Mouse (Mus musculus): ENCODE results near the gene Slc11a2. TPM values are rescaled to one million over a fixed set of nuclear protein-coding genes. Genes with fewer than 3 reads are reported as not detected.
"Not testable (repeated sequence)": the region's sequence is repeated elsewhere in the genome, so short reads cannot be mapped to it uniquely, and the experiment has no call there.

The Slc11a2 gene
- total RNA-seq, 2 experiments from 2014 or later, result 62.0 to 67.5 TPM

DNA sequence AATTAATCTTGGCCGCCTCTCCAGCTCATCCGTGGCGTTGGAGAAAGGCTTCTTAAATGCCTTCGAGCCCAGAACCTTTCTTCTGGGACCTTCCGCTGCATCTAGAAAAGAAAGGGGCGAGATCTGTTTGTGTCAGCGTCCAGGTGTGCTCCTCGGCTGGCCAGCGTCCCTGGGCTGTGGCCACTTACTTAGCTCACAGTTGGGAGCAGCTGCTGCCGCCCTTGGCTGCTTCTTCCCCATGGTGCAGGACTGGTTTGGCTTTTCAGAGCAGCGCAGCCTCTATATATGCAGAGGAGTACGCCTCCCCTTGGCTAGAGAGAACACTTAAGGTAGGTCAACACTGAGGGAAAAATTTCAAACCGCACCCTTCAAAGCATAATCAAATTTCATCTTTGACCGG, 956 bp downstream of the Slc11a2 start:
- Histone ChIP-seq H3K4me3 (no peak overlapping the region), H3K27ac (no peak overlapping the region)
- DNase-seq (ENCODE audit: low spot score in 2 of 2), result no peak
- TF ChIP-seq CTCF (conservative IDR thresholded peaks at IDR 0.05), result no peak

GRCm38 (mm10) chr15:100422899-100423860, 1.7 kb downstream of the Slc11a2 start:
- Histone ChIP-seq H3K4me3 (peak overlapping the region; percentile 88), H3K27ac (peak overlapping the region; percentile 83)
- DNase-seq (ENCODE audit: low spot score in 2 of 2), result peak; percentile 96 to 97
- TF ChIP-seq CTCF (conservative IDR thresholded peaks at IDR 0.05), result no peak

DNA sequence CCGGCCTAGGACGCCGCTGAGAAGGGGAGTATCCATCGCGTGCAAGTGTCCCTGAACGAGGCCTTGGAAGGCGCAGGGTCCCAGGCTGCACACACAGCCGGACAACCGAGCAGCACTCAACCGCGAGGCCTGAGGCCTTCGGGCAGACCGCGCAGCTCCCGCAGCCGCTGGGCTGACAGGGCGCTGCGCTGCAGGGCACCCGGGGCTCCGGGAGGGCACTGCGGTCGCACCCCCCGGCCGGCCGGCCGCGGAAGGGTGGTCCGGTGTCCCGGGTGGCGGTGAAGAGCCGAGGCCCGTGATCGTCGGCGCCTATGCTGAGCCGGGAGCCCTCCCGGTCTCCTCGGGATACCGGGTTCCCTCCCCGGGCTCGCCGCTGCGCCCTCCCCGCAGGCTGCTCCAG, 2.4 kb downstream of the Slc11a2 start:
- peak in 1 of 2 experiments; percentile 4 for DNase-seq (ENCODE audit: low spot score in 2 of 2)
- Histone ChIP-seq H3K27ac (peak overlapping the region; percentile 83), H3K4me3 (peak overlapping the region; percentile 88)
- TF ChIP-seq CTCF (conservative IDR thresholded peaks at IDR 0.05), result no peak

DNA sequence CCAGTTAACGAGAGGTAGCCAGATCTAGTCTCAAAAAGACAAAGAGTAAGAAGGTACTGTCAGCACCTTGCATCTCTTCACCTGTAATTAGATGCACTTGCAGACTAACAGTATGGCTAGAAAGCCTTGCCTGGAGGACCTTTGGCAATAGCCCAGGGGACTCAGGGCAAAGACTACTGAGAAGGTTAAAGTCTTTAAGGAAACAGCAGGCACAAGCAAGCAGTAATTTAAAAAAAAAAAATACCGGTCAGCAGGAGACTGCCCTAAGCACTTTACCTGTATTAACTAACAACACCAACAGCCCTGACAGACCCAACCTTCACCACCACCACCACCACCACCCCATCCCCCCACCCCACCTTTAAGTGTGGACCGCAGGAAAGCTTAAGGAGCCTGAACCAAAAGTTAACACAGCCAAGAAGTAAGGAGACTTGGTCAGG, 3.1 kb downstream of the Slc11a2 start, which contains the start of gene Gm5475:
Gene Gm5475 (plus strand): TSS at position 390 of the 440 bp plus-strand sequence.
- peak within 1 kb of the TSS; percentile 88 for H3K4me3 ChIP-seq
- peak within 1 kb of the TSS; percentile 83 for H3K27ac ChIP-seq
- not testable (repeated sequence) for DNase-seq (ENCODE audit: low spot score in 2 of 2)

DNA sequence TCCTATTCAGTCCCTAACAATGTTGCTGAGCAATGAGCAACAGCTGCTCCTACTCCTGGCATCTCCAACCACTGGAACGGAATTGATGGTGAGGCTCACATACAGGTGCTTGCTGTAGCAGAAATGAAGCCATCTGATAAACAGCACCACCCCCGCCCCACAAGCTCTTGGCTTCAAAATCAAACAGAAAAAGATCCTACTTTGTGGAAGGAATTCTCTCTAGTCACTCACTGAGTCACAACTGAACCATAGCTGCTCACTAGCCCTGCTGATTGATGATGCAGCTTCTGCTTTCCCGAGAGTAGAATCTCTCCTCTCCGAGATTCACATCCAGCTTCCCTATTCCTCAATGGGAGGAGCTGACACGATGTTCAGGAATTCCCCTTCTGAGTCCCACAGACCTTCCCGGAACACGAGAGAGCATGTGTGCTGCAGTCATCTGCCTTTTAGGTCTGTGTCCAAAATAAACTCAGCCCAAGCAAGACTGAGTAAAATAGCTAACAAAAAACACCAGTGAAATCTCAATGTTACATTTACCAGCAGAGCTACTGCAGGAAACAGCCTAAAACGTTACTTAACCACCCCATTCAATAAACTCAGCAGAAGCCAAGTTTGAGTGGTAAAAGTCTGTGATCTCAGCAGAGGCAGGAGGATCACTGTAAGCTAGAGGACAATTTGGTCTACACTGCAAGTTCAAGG, 3.7 kb downstream of the Slc11a2 start:
- no peak for DNase-seq (ENCODE audit: low spot score in 2 of 2)
- TF ChIP-seq CTCF (conservative IDR thresholded peaks at IDR 0.05), result no peak
- Histone ChIP-seq H3K4me3 (peak overlapping the region; percentile 40), H3K27ac (peak overlapping the region; percentile 41; the same call in 1 of the 2 replicates)

- no peak for DNase-seq (ENCODE audit: low spot score in 2 of 2)
- H3K4me3 ChIP-seq, result no peak overlapping the region
- H3K27ac ChIP-seq, result no peak overlapping the region
- TF ChIP-seq CTCF (conservative IDR thresholded peaks at IDR 0.05), result no peak
Observed at GRCm38 (mm10) chr15:100419901-100420745, 4.7 kb downstream of the Slc11a2 start.

GRCm38 (mm10) chr15:100419311-100419710, 5.6 kb downstream of the Slc11a2 start:
- no peak overlapping the region for H3K4me3 ChIP-seq
- H3K27ac ChIP-seq, result no peak overlapping the region
- no peak for TF ChIP-seq CTCF (conservative IDR thresholded peaks at IDR 0.05)
- no peak for DNase-seq (ENCODE audit: low spot score in 2 of 2)

DNA sequence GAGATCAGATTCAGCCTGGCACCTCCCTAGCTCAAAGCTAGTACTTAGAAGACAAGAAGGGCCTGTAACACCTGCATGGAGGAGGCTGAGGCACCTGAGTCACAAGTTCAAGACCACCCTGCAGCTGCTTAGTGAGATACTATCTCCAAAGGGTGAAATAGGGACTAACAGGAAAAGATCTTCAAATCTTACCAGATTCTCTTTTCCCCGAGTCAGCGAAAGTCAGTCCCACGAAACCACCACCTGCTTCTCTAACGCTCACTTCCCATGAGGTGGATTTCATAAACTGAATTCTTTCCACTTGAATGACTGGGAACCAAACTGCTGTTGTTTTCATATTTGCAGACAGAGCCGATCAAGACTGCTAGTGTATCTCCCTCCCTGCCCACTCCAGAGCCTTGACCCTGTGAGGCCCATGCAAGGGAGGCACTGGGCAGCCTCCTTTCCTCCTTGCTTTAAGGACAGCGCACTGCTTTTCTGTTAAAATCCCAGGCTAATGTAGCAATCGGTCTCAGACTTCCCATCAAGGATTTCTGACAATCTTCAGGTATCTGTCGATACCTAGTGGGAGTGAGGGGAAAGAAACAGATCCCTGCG, 6.9 kb downstream of the Slc11a2 start:
- no peak for DNase-seq (ENCODE audit: low spot score in 2 of 2)

DNA sequence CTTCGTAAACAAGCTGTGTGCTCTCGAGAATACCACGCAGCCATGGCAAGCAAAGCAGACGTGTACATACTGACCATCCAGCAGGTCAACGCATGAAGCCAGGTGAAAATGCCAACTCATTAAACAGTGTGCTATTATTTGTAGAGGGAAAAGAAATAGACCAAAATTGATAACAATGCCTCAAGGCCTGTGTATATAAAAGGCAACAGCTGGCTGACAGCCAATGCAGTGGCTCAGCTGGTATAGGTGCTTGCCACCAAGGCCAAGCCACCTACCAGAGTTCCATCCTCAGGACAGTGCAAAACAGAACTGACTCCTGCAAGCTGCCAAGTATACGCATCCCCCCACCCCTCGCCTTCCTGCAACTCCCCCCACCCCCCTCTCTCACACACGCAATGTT, 9.2 kb downstream of the Slc11a2 start:
- H3K27ac ChIP-seq, result no peak overlapping the region
- no peak overlapping the region for H3K4me3 ChIP-seq
- DNase-seq (ENCODE audit: low spot score in 2 of 2), result no peak
- TF ChIP-seq CTCF (conservative IDR thresholded peaks at IDR 0.05), result no peak

More for the DNA sequence above, 6.9 kb downstream of the Slc11a2 start:
- Histone ChIP-seq H3K4me3 (no peak overlapping the region), H3K27ac (no peak overlapping the region)
- TF ChIP-seq CTCF (conservative IDR thresholded peaks at IDR 0.05), result no peak

DNA sequence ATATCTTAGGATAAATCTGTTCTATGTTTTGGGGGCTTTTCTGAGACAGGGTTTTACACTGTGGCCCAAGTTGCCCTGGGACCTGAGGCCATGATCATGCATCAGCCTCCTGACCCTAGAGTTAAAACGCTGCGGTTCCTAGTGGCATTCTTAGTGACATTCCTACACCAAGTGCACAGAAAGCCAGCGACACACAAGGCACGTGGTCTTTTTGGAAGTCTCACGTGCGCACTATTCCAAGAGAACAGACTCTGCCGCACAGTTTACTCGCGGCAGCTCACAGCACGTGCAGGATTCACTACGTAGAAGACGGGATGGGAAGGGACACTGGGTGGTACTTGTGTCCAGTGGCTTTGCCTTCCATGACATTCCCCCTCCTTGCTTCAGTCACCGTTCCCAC, 9.9 kb downstream of the Slc11a2 start:
- Histone ChIP-seq H3K4me3 (no peak overlapping the region), H3K27ac (no peak overlapping the region)
- DNase-seq (ENCODE audit: low spot score in 2 of 2), result no peak
- TF ChIP-seq CTCF (conservative IDR thresholded peaks at IDR 0.05), result no peak

DNA sequence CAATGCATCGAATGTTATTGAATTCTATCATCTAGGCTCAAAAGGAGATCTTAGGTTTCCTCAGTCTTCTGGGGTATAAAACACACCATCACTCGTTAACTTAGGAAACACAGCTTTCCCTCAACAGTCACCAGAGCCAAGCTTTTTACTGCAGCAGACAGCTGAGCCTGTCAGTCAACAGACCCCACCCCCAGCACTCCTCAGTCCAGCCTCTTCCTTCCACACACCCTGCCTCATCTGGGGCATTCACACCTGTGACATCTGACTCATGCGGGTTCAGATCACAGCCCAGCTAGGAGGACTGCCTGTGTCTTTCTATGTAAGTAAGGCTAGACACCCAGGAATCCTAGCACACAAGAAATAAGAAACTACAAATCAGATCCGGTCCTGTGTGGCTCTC, 10.9 kb downstream of the Slc11a2 start:
- no peak for DNase-seq (ENCODE audit: low spot score in 2 of 2)
- TF ChIP-seq CTCF (conservative IDR thresholded peaks at IDR 0.05), result no peak
- no peak overlapping the region for H3K27ac ChIP-seq
- no peak overlapping the region for H3K4me3 ChIP-seq

GRCm38 (mm10) chr15:100413306-100413705, 11.6 kb downstream of the Slc11a2 start:
- no peak for TF ChIP-seq CTCF (conservative IDR thresholded peaks at IDR 0.05)
- Histone ChIP-seq H3K27ac (no peak overlapping the region), H3K4me3 (no peak overlapping the region)
- no peak for DNase-seq (ENCODE audit: low spot score in 2 of 2)

Data from layer of hippocampus, adult 2 months (tissue).